Mouse (Mus musculus): Measurements from ENCODE around the gene Armc6.
"Not testable (repeated sequence)": the region's sequence is repeated elsewhere in the genome, so short reads cannot be mapped to it uniquely, and the experiment has no call there.

The Armc6 gene

DNA sequence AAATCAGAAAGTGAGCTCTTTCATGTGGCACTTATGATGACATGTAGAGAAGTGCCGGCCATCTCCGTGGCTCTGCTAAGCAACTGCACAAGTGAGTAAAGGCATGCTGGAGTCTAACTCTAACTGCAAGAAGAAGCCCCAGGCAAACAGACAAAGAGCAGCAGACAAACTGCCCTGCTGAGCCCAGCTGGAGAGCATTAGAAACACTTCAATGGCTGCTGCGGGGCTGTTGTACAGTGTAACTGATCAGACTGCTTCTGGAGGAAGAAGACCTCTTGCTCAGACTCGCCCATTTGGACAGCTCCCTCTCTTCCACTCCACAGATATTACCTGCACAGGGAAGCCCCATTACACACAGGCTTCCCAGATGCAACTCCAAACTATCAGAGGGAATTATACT, 6.3 kb downstream of the Armc6 start:
- DNase-seq, result no peak

DNA sequence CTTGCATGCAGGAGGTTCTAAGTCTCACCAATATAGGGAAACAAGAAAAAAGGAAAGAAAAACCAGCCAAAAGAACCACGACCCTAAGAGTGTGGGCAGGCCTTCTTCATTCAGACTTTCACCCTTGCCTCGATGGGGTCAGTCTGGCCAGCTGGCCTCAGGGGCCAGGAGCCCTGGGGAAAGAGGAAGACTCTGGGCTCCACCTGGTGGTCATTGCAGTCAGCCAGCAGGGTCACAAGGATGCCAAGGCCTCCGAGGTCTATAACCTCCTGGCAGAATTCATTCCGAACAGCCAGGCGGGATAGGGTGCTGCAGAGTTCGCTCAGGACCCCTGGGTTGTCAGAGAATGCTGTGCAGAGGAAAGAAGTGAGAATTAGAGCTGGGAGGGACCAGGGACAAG, 10.9 kb downstream of the Armc6 start:
- peak; percentile 81 for DNase-seq

DNA sequence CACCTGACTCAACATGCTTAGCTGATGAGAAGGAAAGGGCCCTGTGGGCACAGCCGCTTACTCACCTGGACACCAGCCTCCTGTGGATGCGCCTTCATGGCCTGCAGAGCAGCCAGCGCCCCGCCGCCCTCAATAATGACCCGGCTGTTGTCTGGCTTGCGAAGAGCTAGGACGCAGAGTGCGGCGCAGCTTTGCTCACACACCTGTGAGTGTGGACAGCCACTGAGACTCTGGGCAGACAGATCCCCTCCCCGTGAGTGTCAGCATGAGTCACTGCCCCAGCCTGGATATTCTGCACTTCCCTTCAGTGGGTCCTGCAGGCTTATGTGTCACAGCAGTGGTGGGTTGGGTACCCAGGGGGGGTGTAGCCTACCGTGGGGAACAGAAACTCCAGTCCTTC, 12.2 kb downstream of the Armc6 start:
- DNase-seq, result peak; percentile 7

DNA sequence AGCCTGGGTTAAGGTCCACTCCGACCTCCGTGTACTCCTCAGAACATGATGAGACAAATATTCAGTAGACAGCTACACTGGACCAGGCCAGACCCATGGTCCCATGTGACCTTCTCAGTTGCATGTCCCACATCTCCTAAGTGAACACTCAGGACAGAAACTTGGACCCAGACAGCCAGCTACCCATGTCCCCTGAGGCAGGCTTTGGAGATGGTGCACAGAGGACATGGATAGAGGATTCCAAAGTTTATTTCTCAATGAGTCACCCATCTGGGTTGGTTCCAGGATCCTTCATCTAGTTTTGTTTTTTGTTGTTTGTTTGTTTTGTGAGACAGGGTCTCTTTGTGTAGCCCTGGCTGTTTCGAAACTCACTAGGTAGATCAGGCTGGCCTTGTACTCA, 13.4 kb downstream of the Armc6 start:
- no peak for DNase-seq

DNA sequence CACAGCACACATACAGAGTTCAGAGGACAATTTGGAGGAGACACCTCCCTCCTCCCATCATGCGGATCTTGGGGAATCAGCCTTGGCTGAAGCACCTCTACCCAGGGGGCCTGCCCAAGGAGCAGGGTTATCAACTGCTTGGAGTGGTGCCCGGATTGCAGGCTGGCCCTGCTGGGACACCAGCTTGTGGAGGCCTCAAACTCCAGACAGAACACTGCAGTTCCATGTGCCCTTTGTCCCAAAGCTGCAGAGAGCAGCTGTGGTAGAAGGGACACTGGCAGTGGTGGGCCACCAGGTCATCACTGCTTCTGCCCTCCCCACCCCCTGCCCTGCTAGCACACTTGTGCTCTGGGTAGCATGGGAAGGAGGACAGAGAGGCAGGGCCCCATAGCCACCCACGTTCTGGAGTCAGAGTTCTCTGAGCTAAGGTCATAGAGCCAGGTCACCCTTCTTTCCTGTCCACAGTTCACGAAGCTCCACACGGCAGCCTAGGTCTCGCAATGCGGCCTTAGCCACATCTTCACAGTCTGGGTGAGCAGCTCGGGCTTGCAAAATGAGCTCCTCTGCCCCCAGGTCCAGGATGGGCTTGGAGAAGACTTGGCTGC, 13.9 kb downstream of the Armc6 start:
- peak; percentile 72 for DNase-seq

DNA sequence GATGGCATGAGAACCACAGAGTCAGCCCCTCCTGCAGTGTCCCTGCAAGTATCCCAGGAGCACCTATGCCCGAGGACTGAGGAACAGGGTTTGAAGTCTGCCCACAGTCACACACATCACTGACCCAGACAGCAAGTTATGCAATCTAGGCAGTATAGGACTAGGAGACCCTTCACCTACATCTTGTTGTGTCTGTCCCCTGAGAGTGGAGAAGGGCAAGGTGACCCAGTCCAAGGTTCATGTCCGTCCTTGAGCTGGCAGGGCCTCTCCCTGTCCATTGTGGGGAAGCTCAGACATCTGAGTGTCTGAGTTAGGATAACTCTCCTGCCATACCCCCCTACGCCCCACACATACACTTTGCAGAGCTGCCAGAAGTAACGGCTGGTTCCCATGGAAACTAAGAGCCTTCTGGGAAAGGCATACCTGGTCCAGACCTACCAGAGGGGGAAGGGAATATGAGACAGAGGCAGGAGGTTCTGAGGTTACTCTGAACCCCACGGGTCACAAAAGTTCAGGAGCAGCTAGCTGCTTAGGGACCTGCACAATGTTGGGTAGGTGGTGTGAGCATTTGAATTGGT, 15.1 kb downstream of the Armc6 start:
- DNase-seq, result peak; percentile 43

DNA sequence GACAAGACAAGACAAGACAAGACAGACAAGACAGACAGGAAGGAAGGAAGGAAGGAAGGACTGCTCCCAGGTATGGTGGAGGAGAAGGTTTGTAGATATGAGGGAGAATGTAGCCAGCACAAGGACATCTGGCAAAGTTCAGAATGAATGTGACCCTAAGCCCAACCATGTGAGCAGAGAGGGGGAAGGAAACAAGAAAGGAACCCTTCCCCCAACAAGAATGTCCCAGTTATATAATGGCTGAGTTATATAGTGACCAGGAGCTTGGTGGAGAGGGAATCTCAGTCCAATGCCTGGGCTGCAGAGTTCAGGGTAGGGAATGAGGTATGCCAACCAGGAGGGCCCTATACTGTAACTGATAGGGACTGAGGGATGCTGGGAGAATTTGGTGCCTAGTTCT, 16.8 kb downstream of the Armc6 start:
- DNase-seq, result peak; percentile 54

DNA sequence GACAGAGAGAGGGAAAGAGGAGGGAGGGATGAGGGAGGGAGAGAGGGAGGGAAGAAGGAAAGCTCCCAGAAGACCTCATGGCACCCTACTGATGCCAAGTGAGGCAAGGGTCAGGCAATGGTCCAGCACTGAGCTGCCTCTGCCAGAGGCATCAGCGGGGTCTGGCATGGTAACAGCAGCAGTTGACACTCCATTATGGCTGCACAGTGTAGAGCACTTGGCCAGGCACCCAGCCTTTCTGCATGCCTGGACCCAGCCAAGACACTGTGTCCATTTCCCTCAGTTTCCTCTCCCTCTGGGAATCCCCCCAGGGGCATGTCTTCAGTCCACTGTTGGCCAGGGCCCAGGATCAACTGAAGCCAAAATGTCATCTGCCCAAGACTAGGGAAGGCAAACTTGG, 17.7 kb downstream of the Armc6 start:
- peak; percentile 87 for DNase-seq

DNA sequence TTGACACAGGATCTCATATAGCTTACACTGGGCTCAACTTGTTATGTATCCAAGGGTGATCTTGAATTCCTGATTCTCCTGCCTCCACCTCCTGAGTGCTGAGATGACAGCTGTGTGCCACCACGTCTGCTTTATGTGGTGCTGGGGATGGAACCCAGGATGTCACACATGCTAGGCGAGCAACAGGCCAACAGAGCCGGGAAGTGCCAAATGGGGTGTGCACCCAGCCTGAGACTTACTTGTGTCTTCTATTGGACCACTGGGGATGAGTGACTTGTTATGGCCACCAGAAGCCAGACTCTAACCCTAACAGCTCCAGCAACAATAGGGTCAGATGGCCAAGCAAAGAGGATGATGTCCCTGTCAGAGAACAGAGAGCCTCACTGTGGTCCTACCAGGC, 18.1 kb downstream of the Armc6 start:
- DNase-seq, result not testable (repeated sequence)

DNA sequence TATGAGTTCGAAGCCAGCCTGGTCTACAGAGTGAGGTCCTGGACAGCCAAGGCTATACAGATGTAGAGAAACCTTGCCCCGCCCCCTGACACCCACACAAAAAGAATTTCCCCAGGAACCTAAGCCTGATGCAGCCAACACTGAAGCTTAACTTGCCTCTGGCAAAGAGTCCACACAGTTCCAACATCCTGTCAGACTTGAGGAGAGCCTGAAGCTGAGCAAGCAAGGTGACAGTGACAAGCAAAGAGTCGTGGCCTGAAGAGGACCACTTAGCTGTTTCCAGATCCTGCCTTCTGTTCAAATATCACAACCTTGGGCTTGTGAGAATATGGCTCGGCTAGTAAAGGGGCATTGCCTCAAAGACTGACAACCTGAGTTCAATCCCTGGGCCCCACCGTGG, 19.2 kb downstream of the Armc6 start:
- no peak for DNase-seq

DNA sequence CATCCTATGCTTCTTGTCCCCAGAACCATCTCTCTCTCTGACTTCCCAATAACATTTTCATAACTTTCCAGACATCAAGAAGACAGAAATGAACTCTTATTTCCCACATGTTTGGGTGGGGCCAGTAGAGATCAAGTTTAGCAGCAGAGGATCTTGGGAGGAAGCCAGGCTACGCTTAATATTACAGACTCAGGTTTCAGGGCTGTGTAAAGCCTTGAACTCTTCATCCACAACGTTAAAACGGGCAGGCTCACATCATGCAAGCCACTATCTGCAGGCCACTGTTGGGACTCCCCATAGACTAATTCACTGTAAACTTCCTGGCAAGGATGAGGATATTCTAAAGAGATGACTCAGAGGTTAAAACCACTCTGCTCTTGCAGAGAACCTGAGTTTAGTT, 19.9 kb downstream of the Armc6 start:
- DNase-seq, result no peak

DNA sequence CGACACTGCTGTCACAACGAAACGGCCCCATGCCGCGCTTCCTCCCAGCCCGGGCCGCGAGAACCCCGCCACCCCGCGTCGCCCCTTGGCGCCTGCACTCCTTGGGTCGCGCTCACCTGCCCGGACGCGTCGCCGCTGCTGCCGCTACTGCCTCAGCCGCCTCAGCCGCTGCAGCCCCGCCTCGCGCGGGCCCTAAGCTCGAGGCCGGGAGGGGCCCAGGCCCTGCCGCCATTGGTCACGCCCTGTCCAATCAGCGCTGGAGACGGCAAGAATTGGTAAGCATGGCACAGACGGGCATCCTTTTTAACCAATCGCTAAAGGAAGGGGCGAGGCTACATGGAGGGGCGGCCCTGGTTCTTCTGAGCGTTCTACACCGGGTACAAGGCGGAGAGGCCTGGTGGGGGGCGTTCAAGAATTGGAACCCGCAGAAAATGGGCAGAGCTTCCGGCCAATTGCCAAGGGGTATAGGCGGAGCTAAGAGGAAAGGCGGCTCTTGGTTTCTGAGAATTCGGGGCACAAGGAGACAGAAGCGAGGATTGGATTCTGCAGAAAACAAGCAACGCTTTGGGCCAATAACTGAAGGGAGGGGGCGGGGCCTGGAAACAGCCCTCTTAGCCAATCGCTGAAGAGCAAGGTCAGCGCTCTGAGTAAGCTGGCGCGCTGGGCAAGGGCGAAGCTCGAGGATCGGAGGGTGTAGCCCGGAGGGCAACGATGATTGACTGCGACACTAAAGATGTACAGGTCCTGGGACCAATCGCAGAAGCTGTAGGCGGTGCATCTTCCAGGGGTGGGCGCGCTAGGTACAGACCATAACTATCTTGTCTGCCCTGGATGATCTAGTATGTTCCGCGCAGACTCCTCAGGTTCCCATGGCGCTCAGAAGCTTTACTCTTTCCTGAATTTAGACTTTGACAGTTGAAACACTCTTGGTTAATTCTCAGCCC, 21.9 kb downstream of the Armc6 start, which contains the start of gene Slc25a42:
Gene Slc25a42, minus strand, starts transcription at position 194 of the 944 bp plus-strand sequence.
- DNase-seq, result peak; percentile 97

DNA sequence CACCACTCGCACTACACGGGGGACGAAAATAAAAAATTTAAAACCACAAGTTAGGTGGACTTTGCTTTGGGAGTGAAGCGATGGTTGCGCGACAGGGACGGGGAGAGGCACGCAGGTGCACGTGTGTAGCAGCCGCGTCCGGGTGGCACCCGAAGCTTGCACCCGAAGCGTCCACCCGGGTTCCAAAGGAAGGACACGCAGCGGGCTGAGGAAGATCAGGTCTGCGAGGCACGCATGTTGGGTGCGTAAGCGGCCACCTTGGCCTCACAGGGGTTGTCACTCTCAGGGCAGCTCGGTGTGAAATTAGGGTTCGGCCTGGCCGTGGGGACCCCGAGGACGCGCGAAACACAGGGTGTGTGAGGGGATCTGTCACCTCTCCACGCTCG, 22.5 kb downstream of the Armc6 start:
- DNase-seq, result no peak

DNA sequence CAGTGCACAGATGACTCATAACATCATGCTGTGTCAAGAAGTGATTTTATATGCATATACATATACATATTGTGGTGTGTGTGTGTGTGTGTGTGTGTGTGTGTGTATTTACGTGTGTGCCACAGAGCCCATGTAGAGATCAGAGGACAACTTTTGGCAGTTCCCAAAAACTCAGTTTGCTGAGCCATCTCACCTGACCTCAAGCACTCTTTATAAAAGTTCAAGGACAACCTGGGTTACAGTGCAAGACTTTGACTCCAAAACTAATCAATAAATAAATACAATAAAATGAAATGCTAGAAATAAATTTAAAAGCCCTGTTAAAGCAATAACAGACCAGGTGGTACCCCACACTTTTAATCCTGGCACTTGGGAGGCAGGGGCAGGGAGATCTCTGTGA, 23.0 kb downstream of the Armc6 start:
- peak; percentile 3 for DNase-seq

DNA sequence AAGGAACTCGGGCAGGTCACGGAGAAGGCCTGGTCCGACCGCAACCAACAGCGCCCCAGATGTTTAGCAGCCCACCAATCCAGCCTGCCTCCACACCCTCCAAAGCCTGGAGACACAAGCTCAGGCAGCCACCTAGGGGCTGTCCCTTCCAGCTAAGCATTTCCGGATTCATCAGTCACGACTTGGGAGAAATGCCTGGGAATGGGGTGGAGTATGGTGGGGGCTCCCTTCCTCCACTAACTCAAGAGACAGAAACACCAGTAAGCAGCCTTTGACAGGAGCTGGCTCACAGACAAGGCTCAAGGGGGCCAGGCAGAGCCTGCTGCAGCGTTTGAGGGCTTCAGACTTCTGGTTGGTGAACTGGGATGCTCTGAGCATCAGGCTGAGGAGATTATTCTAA, 23.7 kb downstream of the Armc6 start:
- peak; percentile 40 for DNase-seq

DNA sequence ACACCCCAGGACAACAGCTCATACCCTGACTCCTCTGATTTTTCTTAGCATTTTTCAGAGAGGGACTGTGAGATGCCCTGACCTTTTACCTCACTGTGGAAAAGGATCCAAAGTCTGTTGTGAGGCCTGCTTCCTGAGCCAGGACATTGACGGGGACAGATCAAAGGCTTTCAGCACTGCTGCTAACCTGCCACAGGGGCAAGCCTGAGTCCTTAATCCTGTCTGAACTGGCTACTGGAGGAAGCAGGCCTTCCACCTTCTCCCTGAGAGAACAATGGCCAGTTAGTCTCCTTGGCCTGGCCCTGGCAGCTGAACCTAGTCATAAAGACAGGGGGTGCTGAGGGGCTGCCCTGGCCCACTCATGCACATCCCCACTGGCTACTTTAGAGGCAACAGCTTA, 26.1 kb downstream of the Armc6 start:
- peak; percentile 53 for DNase-seq

DNA sequence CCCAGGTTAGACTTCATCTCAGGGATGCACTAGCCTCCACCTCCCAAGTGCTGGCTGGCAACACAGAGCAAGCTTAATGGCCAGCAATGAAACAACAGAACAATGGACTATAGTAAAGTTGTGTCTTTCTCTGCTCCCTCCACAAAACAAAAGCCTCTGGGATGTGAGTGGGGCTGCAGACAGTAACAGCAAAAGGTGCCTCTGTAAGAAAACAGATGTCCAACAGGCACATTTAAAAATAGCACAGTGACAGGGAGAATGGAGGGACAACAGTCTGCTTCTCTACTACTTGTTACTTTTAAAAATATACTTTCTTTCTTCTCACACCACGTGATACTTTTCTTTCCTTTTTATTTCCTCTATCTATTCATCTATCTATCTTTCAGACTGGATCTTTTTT, 29.5 kb downstream of the Armc6 start:
- no peak for DNase-seq

DNA sequence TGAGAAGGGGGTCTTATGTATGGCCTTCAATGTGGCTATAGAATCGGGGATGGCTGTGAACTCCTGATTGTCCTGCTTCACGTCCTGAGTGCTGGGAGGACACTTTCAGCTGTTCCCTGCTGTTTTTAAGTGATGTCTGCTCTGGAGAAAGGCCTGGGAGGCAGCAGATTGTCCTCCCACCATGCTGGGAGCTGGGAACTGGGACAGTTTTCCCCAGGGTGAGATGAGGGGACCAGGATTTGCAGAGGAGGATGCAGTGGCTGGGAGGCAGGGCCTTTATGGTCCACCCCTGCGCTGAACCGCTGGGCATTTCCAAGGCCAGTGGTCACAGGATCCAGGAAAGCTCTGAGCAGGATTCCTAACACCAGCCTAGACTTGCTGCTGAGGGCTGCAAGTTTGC, 31.2 kb downstream of the Armc6 start:
- no peak for DNase-seq

DNA sequence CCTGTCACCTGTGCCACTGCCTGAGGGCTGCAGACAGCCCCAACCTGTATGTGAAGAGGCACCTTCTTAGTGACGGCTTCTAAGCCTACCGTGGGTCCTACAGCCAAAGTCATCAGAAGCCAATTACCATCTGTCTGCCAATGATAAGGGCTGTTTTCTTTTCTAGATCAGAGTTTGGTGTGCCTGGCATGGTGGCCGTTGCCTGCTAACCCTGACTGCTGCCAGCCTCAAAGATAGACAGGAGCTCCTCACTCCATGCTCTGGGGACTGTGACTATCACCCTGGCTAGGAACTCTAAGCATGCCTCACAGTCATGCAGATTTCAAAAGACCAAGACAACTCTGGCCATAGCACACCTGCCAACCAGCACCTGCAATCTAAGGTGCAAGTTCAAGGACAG, 32.8 kb downstream of the Armc6 start:
- no peak for DNase-seq

DNA sequence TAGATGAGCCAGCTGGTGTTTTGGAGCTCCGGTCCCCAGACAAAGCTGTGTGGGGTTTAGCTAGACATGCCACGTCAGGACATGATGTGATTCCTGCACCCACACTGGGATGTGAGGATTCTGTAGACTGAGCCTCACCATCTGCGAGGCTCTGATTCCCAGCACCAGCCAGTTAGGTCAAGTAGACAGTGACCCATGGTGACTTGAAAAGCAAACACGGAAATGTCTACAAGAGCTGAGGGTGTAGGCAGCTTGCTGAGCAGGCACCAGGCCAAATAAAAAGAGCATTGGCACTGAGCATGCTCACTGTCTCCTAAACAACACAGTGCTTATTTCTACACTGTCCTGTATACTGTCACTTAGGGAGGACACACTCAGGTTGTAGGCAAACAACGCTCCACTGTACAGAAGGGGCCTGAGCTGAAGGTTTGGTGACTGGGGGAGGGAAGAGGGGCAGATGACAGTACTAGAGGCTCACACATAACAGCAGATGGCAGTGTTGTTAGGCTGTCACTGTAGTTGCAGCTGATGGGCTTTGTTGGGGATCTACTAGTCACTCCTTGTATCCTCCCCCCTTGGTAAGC, 34.1 kb downstream of the Armc6 start:
- DNase-seq, result peak; percentile 57

DNA sequence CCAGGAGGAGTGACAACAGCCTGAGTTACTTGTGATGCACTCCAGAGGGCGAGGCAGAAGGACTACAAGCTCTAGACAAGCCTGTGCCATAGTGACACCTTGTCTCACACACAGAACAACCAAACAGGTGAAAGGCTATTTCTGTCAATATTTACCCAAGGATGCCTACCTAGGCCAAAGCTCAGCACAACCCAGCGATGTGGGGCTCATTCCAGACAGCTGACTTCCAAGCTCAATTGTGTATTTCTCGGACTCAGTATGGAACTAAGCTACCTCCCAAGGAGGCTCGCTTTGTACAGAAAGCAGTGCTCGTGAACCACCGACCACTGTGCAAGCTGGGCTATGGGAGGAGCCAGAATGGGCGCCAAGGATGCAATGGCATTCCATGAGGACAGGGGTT, 36.7 kb downstream of the Armc6 start:
- peak; percentile 49 for DNase-seq

DNA sequence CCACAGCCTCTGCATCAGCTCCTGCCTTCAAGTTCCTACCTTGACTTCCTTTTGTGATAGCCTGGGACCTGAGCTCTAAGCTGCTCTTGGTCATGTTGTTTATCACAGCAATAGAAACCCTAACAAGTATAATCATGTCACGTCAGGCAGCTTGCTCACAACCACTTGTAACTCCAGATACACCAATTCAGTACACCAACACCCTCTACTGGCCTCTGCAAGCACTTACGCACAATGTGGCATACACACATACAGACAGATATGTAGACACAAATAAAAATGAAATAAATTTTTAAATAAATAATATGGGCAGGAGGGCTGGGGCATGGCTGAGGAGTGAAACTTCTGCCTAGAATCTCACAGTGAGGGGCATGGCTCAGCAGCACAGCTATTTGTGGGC, 38.5 kb downstream of the Armc6 start:
- no peak for DNase-seq

DNA sequence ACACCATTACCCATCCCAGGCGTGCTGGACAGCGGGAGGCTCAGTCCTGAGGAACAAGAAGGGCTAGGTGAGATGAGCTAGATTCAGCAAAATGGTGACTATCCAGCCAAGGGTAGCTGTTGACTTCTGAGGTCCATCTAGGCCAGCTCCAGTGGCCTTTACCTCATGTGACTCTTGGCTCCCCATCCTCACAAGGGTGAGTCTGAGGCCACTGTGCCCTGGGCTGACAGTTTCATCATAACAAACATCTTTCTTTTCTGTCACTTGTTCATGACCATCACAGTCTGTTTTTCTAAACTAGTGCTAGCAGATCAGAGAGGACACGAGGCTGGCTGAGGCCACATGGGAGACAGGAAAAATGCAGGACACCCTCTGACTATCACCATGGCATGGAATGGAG, 40.1 kb downstream of the Armc6 start:
- no peak for DNase-seq

DNA sequence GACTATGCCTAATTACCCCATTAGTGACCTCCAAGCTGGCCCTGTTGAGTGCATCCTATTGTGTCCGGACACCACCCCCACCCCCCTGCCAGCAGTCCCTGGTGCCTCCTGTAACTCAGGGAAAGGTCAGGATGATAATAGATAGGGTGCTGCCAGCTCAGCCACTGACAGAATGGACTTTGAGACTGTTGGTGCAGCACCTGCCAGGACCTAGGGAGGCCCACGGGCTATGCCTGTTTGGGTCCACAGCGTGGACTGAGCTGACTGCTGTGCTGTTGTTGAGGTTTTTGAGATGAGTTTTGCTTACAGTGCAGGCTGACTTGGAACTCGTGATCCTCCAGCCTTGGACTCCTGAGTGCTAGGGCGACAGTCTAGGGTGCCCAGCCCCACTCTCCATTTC, 41.0 kb downstream of the Armc6 start:
- peak; percentile 68 for DNase-seq

Data from kidney, adult 18-20 months (tissue).